Mouse (Mus musculus) B cell, adult 2 months (primary cell): ENCODE results near the gene Rnf157.
"Not testable (repeated sequence)": the region's sequence is repeated elsewhere in the genome, so short reads cannot be mapped to it uniquely, and the experiment has no call there.

Source experiments
- DNase-seq, 2 experiments: peaks; one replicate each; pipeline ENCODE4 v3.0.0; 2022

Gene Rnf157

GRCm38 (mm10) chr11:116376945-116377661 is 35.7 kb downstream of the Rnf157 start:
- DNase-seq, result peak; percentile 24 to 39

- no peak for DNase-seq
Measured at GRCm38 (mm10) chr11:116371894-116372450, 40.9 kb downstream of the Rnf157 start.

GRCm38 (mm10) chr11:116369633-116370032 is 43.2 kb downstream of the Rnf157 start:
- DNase-seq, result peak; percentile 21 to 34

- peak in 1 of 2 experiments; percentile 12 for DNase-seq
Measured at GRCm38 (mm10) chr11:116369051-116369450, 43.8 kb downstream of the Rnf157 start.

GRCm38 (mm10) chr11:116368116-116368515 is 44.7 kb downstream of the Rnf157 start:
- peak; percentile 89 to 93 for DNase-seq

GRCm38 (mm10) chr11:116366647-116367046 is 46.2 kb downstream of the Rnf157 start:
- no peak for DNase-seq

GRCm38 (mm10) chr11:116366124-116366523 is 46.7 kb downstream of the Rnf157 start:
- DNase-seq, result no peak

GRCm38 (mm10) chr11:116365432-116365831 is 47.4 kb downstream of the Rnf157 start:
- no peak for DNase-seq

- peak; percentile 16 to 29 for DNase-seq
Measured at GRCm38 (mm10) chr11:116362015-116362414, 50.8 kb downstream of the Rnf157 start.

- DNase-seq, result not testable (repeated sequence)
Measured at GRCm38 (mm10) chr11:116360915-116361314, 51.9 kb downstream of the Rnf157 start.

- no peak for DNase-seq
Measured at GRCm38 (mm10) chr11:116359652-116360051, 53.2 kb downstream of the Rnf157 start.

- DNase-seq, result peak; percentile 11 to 13
Measured at GRCm38 (mm10) chr11:116358926-116359637, 53.8 kb downstream of the Rnf157 start.

GRCm38 (mm10) chr11:116354521-116354920 is 58.3 kb downstream of the Rnf157 start:
- DNase-seq, result no peak

GRCm38 (mm10) chr11:116353535-116353934 is 59.3 kb downstream of the Rnf157 start:
- no peak for DNase-seq

- DNase-seq, result no peak
Measured at GRCm38 (mm10) chr11:116351294-116351693, 61.5 kb downstream of the Rnf157 start.

- no peak for DNase-seq
Measured at GRCm38 (mm10) chr11:116347955-116348354, 64.9 kb downstream of the Rnf157 start.

GRCm38 (mm10) chr11:116347012-116347411 is 65.8 kb downstream of the Rnf157 start:
- DNase-seq, result no peak

GRCm38 (mm10) chr11:116342069-116342791 is 70.6 kb downstream of the Rnf157 start:
- DNase-seq, result no peak

GRCm38 (mm10) chr11:116337531-116337930 is 75.3 kb downstream of the Rnf157 start:
- DNase-seq, result no peak

- DNase-seq, result no peak
Measured at GRCm38 (mm10) chr11:116337000-116337399, 75.8 kb downstream of the Rnf157 start.

- no peak for DNase-seq
Measured at GRCm38 (mm10) chr11:116336393-116336792, 76.4 kb downstream of the Rnf157 start.

GRCm38 (mm10) chr11:116335244-116336036 is 77.4 kb downstream of the Rnf157 start, which contains the start of gene Foxj1:
Gene Foxj1, minus strand, starts transcription at chr11:116335399.
- DNase-seq, result peak; percentile 99
